ENCODE assay signal across 24 mouse cellular contexts in the genomic region with DNA sequence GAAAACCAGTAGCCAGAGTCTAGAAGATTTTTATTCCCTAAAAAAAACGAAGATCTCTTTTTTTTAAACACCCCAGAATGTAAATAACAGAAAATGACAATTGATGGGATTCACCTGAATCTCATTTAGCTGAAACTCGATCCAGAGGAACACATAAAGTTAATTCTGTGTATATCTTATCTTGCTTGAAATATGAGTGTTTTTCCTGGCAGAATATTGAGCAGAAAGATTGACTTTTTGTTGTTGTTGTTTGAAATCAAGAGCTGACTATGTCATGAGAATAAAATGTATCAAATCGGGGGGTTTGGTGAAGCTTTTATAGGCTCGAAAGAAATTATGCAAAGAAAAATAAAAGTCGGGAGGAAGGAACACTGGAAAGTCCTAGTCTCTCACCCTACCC.
"Had no signal": no experiment of that assay in that cellular context is flagged by ENCODE, and none has a peak within 500 bp of the region (broad histone marks: within the 10 kb centered on the region; RNA-seq: fewer than 3 reads in every experiment).

No protein-coding gene starts in this region.

- H3K4me3 ChIP-seq: heart, adult 2 months; heart, embryonic 13.5 days; heart, embryonic 15.5 days; hindbrain, embryonic 13.5 days; hindbrain, embryonic 15.5 days; limb, embryonic 13.5 days; limb, embryonic 15.5 days; liver, embryonic 12.5 days had no signal

- H3K9me3 ChIP-seq: heart, embryonic 13.5 days; heart, embryonic 15.5 days; hindbrain, embryonic 13.5 days; hindbrain, embryonic 15.5 days; limb, embryonic 13.5 days; limb, embryonic 15.5 days; liver, embryonic 12.5 days had no signal

- H3K36me3 ChIP-seq: heart, embryonic 13.5 days; heart, embryonic 15.5 days; limb, embryonic 13.5 days; limb, embryonic 15.5 days; liver, embryonic 12.5 days had no signal

- H3K27ac ChIP-seq: heart, adult 2 months; heart, embryonic 13.5 days; heart, embryonic 15.5 days; hindbrain, embryonic 13.5 days; hindbrain, embryonic 15.5 days; hindbrain, postnatal 0 days; limb, embryonic 13.5 days; limb, embryonic 15.5 days; liver, embryonic 12.5 days; liver, embryonic 14.5 days had no signal

- ATAC-seq: forebrain, postnatal 0 days; hindbrain, postnatal 0 days; intestine, embryonic 16.5 days; liver, embryonic 12.5 days had no signal

- DNase-seq: forebrain, postnatal 0 days; gastrocnemius, postnatal 14 days; gastrocnemius, postnatal 36 days; heart, adult 11 months; heart, adult 2 months; heart, postnatal 14 days; heart, postnatal 36 days; kidney, adult 18-20 months; kidney, adult 9 months; kidney, postnatal 36 days; layer of hippocampus, adult 9-11 months; layer of hippocampus, postnatal 36 days; left cerebral cortex, postnatal 4 days had no signal

- H3K27me3 ChIP-seq: heart, embryonic 13.5 days; heart, embryonic 15.5 days; hindbrain, embryonic 13.5 days; hindbrain, embryonic 15.5 days; limb, embryonic 13.5 days; limb, embryonic 15.5 days; liver, embryonic 12.5 days had no signal

- H3K4me2 ChIP-seq: heart, embryonic 11.5 days; heart, embryonic 13.5 days; heart, embryonic 15.5 days; hindbrain, embryonic 13.5 days; hindbrain, embryonic 15.5 days; limb, embryonic 13.5 days; limb, embryonic 15.5 days; liver, embryonic 12.5 days had no signal

- H3K4me1 ChIP-seq: heart, embryonic 13.5 days; heart, embryonic 15.5 days; limb, embryonic 13.5 days; limb, embryonic 15.5 days; liver, embryonic 12.5 days had no signal

- H3K9ac ChIP-seq: forebrain, postnatal 0 days; heart, embryonic 13.5 days; heart, embryonic 15.5 days; hindbrain, embryonic 13.5 days; hindbrain, embryonic 15.5 days; limb, embryonic 13.5 days; limb, embryonic 15.5 days; liver, embryonic 12.5 days; liver, embryonic 14.5 days had no signal
